Mouse (Mus musculus): ENCODE results near the gene Tor1aip1. TPM values are rescaled to one million over a fixed set of nuclear protein-coding genes. Genes with fewer than 3 reads are reported as not detected.

Gene Tor1aip1
- polyA plus RNA-seq, 1 experiment = 268 TPM

GRCm38 (mm10) chr1:155974931-155975330 is 61.3 kb downstream of the Tor1aip1 start:
- H3K36me3 ChIP-seq (ENCODE audit: control insufficient read depth, insufficient read depth, low read length) = no peaks in the 10 kb centered on the region
- H3K4me3 ChIP-seq (ENCODE audit: control insufficient read depth, low read depth, low read length) = peak overlapping the region; percentile 41; the same call in 1 of the 2 replicates
- H3K27ac ChIP-seq (ENCODE audit: control insufficient read depth, insufficient read depth, low read depth, low read length) = no peak overlapping the region
- TF ChIP-seq CTCF (IDR thresholded peaks at IDR 0.05; ENCODE audit: control insufficient read depth, insufficient read depth, insufficient replicate concordance, low read depth, low read length) (no peak), POLR2A (IDR thresholded peaks at IDR 0.05; ENCODE audit: control insufficient read depth, low read depth, low read length) (no peak)
- H3K4me1 ChIP-seq (ENCODE audit: control insufficient read depth, insufficient read depth, low read length) = peaks cover 3% of the 10 kb centered on the region
- no peaks in the 10 kb centered on the region for H3K27me3 ChIP-seq (ENCODE audit: control insufficient read depth, insufficient read depth, low read length)

DNA sequence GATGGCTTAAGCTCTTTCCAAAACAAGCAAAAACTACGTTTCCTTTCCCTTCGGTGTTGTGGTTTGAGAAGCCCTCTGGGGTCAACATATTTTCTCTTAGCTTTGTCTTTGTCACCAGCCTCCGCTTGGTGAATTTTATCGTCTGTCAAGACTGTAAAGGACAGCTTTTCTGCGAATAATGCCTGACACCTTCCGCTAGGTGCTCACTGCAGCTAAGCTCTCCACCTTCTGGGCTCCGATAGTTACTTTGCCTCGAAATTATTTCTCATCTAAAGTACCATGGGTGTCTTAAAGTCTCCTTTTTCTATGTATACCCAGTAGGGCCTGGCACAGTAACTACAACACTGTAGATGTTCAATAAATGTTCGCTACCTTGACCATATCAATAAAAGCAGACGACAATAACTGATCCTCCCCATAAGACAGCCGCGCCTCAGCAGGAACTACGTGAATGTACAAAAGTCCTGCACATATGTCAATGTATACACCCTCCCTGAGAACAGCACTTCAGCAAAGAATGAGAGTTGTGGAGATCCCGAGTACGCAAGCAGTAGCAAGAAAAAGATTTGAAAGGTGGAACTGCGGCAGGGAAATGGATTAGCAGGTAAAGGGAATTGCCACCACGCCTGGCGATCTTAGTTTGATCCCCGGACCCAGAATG is 62.4 kb downstream of the Tor1aip1 start:
- Histone ChIP-seq H3K4me1 (ENCODE audit: control insufficient read depth, insufficient read depth, low read length) (peaks cover 3% of the 10 kb centered on the region), H3K27ac (ENCODE audit: control insufficient read depth, insufficient read depth, low read depth, low read length) (peak overlapping the region; percentile 93), H3K27me3 (ENCODE audit: control insufficient read depth, insufficient read depth, low read length) (no peaks in the 10 kb centered on the region), H3K4me3 (ENCODE audit: control insufficient read depth, low read depth, low read length) (peak overlapping the region; percentile 100), H3K36me3 (ENCODE audit: control insufficient read depth, insufficient read depth, low read length) (no peaks in the 10 kb centered on the region)
- TF ChIP-seq CTCF (IDR thresholded peaks at IDR 0.05; ENCODE audit: control insufficient read depth, insufficient read depth, insufficient replicate concordance, low read depth, low read length) (no peak), POLR2A (IDR thresholded peaks at IDR 0.05; ENCODE audit: control insufficient read depth, low read depth, low read length) (no peak)

DNA sequence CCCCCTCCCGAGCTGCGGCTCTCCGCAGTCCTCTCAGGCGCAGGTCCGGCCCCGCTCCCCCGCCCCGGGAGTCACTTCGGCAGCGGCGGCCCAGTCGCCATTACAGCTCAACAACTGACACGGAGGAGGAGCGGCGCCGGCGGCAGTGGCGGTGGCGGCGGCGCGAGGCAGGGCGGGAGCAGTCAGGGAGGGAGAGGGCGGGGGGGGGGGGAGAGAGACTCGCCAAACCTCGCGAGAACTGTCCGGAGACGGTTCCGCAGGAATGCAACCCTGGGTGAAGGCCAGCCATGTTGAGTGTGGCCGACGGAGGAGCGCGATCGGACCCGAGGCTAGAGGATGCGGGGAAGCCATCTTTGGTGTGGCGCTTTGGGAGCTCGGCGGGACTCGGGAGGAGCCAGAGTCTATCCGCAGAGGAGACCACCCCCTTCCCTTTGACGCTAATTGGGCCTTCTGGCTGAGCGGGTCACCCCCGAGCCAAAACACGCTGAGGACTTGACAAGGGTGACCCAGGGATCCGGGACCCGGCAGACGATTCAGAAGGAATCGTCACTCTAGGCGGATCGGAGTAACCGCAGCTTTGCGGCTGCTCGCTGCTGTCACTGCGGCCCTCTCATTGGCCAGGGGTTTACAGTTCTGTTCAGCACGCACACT is 63.1 kb downstream of the Tor1aip1 start, which contains the start of gene Cep350:
Gene Cep350, minus strand, starts transcription at position 188 of the 651 bp plus-strand sequence.
- H3K4me1 ChIP-seq (ENCODE audit: control insufficient read depth, insufficient read depth, low read length) = peaks cover 3% of the 10 kb centered on the region
- no peaks in the 10 kb centered on the region for H3K27me3 ChIP-seq (ENCODE audit: control insufficient read depth, insufficient read depth, low read length)
- peak; percentile 75 for TF ChIP-seq POLR2A (IDR thresholded peaks at IDR 0.05; ENCODE audit: control insufficient read depth, low read depth, low read length)
- 0 out of 2 replicates have a peak, but pooled peaks have one; percentile 5 for TF ChIP-seq CTCF (IDR thresholded peaks at IDR 0.05; ENCODE audit: control insufficient read depth, insufficient read depth, insufficient replicate concordance, low read depth, low read length)
- H3K27ac ChIP-seq (ENCODE audit: control insufficient read depth, insufficient read depth, low read depth, low read length) = peak within 1 kb of the TSS; percentile 96
- no peaks in the 10 kb centered on the region for H3K36me3 ChIP-seq (ENCODE audit: control insufficient read depth, insufficient read depth, low read length)
- H3K4me3 ChIP-seq (ENCODE audit: control insufficient read depth, low read depth, low read length) = peak within 1 kb of the TSS; percentile 100

GRCm38 (mm10) chr1:155972146-155973067 is 63.9 kb downstream of the Tor1aip1 start:
- H3K27me3 ChIP-seq (ENCODE audit: control insufficient read depth, insufficient read depth, low read length) = no peaks in the 10 kb centered on the region
- peak overlapping the region; percentile 96 for H3K27ac ChIP-seq (ENCODE audit: control insufficient read depth, insufficient read depth, low read depth, low read length)
- no peak for TF ChIP-seq POLR2A (IDR thresholded peaks at IDR 0.05; ENCODE audit: control insufficient read depth, low read depth, low read length)
- TF ChIP-seq CTCF (IDR thresholded peaks at IDR 0.05; ENCODE audit: control insufficient read depth, insufficient read depth, insufficient replicate concordance, low read depth, low read length) = no peak
- H3K4me1 ChIP-seq (ENCODE audit: control insufficient read depth, insufficient read depth, low read length) = peaks cover 3% of the 10 kb centered on the region
- H3K4me3 ChIP-seq (ENCODE audit: control insufficient read depth, low read depth, low read length) = peak overlapping the region; percentile 100
- no peaks in the 10 kb centered on the region for H3K36me3 ChIP-seq (ENCODE audit: control insufficient read depth, insufficient read depth, low read length)

Other genes with a start within 250 kb of the Tor1aip1 start
- gene Qsox1, start 223.6 kb downstream of the Tor1aip1 start, polyA plus RNA-seq (2012; rRNA removed) = 113 and 116 TPM in 2 replicates
- gene Cep350, start 63.2 kb downstream of the Tor1aip1 start, polyA plus RNA-seq (2012; rRNA removed) = 36.7 and 43.6 TPM in 2 replicates
- 55.4 and 59.8 TPM in 2 replicates for gene Tor1aip2, start 1.1 kb downstream of the Tor1aip1 start, polyA plus RNA-seq (2012; rRNA removed)
- gene Fam163a, start 168.5 kb upstream of the Tor1aip1 start, polyA plus RNA-seq (2012; rRNA removed) = 0.02 and 0.07 TPM in 2 replicates